ENCODE assay signal across 10 mouse cellular contexts in the genomic region with DNA sequence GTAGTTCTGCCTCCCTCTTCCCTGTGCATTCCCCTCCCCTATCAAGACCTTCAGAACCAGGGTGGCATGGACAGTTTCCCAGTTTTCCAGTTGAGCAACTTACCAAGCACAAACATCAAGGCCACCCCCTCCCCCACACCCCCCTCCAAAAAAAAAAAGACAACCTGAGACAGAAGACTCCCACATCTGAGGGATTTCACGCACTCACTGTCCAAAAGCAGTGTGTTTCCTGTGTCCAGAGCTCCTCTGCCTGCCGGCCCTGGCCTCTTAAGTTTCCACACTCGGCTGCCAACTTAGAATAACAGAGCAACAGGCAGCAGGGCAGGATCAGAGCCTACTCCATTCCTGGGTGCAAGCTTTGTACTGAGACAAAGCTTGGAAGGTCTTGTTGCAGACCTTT.
A peak's percentile ranks its signal among the peaks of the same experiment; 100 is the strongest.
DNase-seq lines count a peak whose midpoint lies in the region; ATAC-seq and TF ChIP-seq lines count a peak whose summit lies in the region.
"Had no signal": no experiment of that assay in that cellular context is flagged by ENCODE, and none has a peak within 500 bp of the region (broad histone marks: within the 10 kb centered on the region; RNA-seq: fewer than 3 reads in every experiment).

No protein-coding gene starts in this region.

- 0 out of 2 replicates have a peak overlapping the region, but pooled peaks have one; percentile 14 for H3K4me3 ChIP-seq in heart, adult 2 months
- peak overlapping the region; percentile 41 for H3K4me3 ChIP-seq in kidney, adult 2 months (ENCODE audit: insufficient read depth, low read depth, low read length)
- H3K4me3 ChIP-seq in embryonic facial prominence, embryonic 10.5 days, result no peak overlapping the region
- H3K4me3 ChIP-seq in liver, embryonic 11.5 days (ENCODE audit: low read depth, low read length), result no peak overlapping the region
- H3K4me3 ChIP-seq: embryonic facial prominence, embryonic 12.5 days had no signal

- TF ChIP-seq CTCF in heart, adult 2 months (IDR thresholded peaks at IDR 0.05), result no peak
- no peak for TF ChIP-seq CTCF in kidney, adult 2 months (conservative IDR thresholded peaks at IDR 0.05; ENCODE audit: insufficient read depth, insufficient read length, low read depth, low read length)

- peak in 1 of 2 experiments; percentile 32 for DNase-seq in heart, adult 2 months
- no peak for DNase-seq in heart, adult 11 months
- peak; percentile 47 for DNase-seq in adrenal gland, postnatal 25 days
- DNase-seq in kidney, adult 2 months, result peak; percentile 70
- DNase-seq in lung, postnatal 4 days, result peak; percentile 35 to 55
- no peak for DNase-seq in thymus, postnatal 14 days
- no peak for DNase-seq in embryonic facial prominence, embryonic 10.5 days (ENCODE audit: low spot score)
- no peak for DNase-seq in liver, embryonic 11.5 days (ENCODE audit: low spot score)
- DNase-seq: layer of hippocampus, postnatal 36 days had no signal

- WGBS in heart, adult 2 months, result 5% methylated on average over 3 of the region's 3 CpGs
- WGBS in kidney, adult 2 months, result 14% methylated on average over 3 of the region's 3 CpGs
- WGBS in embryonic facial prominence, embryonic 10.5 days, result 51% methylated on average over 3 of the region's 3 CpGs
- WGBS in liver, embryonic 11.5 days, result 50% methylated on average over 3 of the region's 3 CpGs

- no peak for ATAC-seq in liver, embryonic 11.5 days (replicated peaks; ENCODE audit: low FRiP score)

- no peak overlapping the region for H3K4me2 ChIP-seq in liver, embryonic 11.5 days
- H3K4me2 ChIP-seq: embryonic facial prominence, embryonic 12.5 days had no signal

- H3K27ac ChIP-seq in heart, adult 2 months, result peak overlapping the region; percentile 71
- peak overlapping the region; percentile 95 for H3K27ac ChIP-seq in kidney, adult 2 months (ENCODE audit: insufficient read depth, low read depth, low read length)
- no peak overlapping the region for H3K27ac ChIP-seq in embryonic facial prominence, embryonic 10.5 days (replicated peaks)
- no peak overlapping the region for H3K27ac ChIP-seq in liver, embryonic 11.5 days (ENCODE audit: low read depth, low read length)
- H3K27ac ChIP-seq: embryonic facial prominence, embryonic 12.5 days had no signal

- no peaks in the 10 kb centered on the region for H3K79me2 ChIP-seq in heart, adult 2 months (replicated peaks; ENCODE audit: control insufficient read depth, insufficient read depth, low read length)

- H3K9ac ChIP-seq in heart, adult 2 months (ENCODE audit: low read depth, low read length), result no peak overlapping the region
- H3K9ac ChIP-seq in liver, embryonic 11.5 days (ENCODE audit: low read depth, low read length), result no peak overlapping the region
- H3K9ac ChIP-seq: embryonic facial prominence, embryonic 12.5 days had no signal

- H3K9me3 ChIP-seq in embryonic facial prominence, embryonic 10.5 days, result peaks cover 9% of the 10 kb centered on the region; the same call in 1 of the 2 replicates
- H3K9me3 ChIP-seq in liver, embryonic 11.5 days (ENCODE audit: control insufficient read depth, low read length), result no peaks in the 10 kb centered on the region

- H3K36me3 ChIP-seq in heart, adult 2 months (ENCODE audit: control insufficient read depth, insufficient read depth, low read length), result peaks cover 4% of the 10 kb centered on the region
- H3K36me3 ChIP-seq in kidney, adult 2 months (ENCODE audit: control insufficient read depth, insufficient read depth, low read length), result no peaks in the 10 kb centered on the region; the same call in 1 of the 2 replicates
- peaks cover 58% of the 10 kb centered on the region for H3K36me3 ChIP-seq in embryonic facial prominence, embryonic 10.5 days (replicated peaks)
- peaks cover 9% of the 10 kb centered on the region for H3K36me3 ChIP-seq in liver, embryonic 11.5 days (ENCODE audit: control insufficient read depth, insufficient read depth, low read length)

- no peak for TF ChIP-seq POLR2A in heart, adult 2 months (IDR thresholded peaks at IDR 0.05; ENCODE audit: insufficient read depth, low read depth, low read length)
- no peak for TF ChIP-seq POLR2A in kidney, adult 2 months (IDR thresholded peaks at IDR 0.05; ENCODE audit: low read depth, low read length)

- intact Hi-C loops in heart, adult 2 months (cut with DNase I), result loop anchor here (2.0 to 5.0 kb wide), 4 partner anchors 51 to 281 kb away; a partner anchor contains a TSS

- peaks cover 13% of the 10 kb centered on the region for H3K4me1 ChIP-seq in heart, adult 2 months (ENCODE audit: control insufficient read depth, insufficient read depth, low read length)
- peaks cover 31% of the 10 kb centered on the region for H3K4me1 ChIP-seq in kidney, adult 2 months (ENCODE audit: control insufficient read depth, insufficient read depth, low read length)
- H3K4me1 ChIP-seq in embryonic facial prominence, embryonic 10.5 days, result no peaks in the 10 kb centered on the region
- no peaks in the 10 kb centered on the region; the same call in 1 of the 2 replicates for H3K4me1 ChIP-seq in liver, embryonic 11.5 days (replicated peaks; ENCODE audit: control insufficient read depth, insufficient read depth, low read length)
- H3K4me1 ChIP-seq: embryonic facial prominence, embryonic 12.5 days had no signal

- no peak for TF ChIP-seq EP300 in heart, adult 2 months (IDR thresholded peaks at IDR 0.05; ENCODE audit: insufficient read depth, low read depth, low read length)

- no peaks in the 10 kb centered on the region for H3K27me3 ChIP-seq in heart, adult 2 months (ENCODE audit: control insufficient read depth, insufficient read depth, low read length)
- no peaks in the 10 kb centered on the region for H3K27me3 ChIP-seq in kidney, adult 2 months (replicated peaks; ENCODE audit: control insufficient read depth, insufficient read depth, low read length)
- no peaks in the 10 kb centered on the region for H3K27me3 ChIP-seq in embryonic facial prominence, embryonic 10.5 days (replicated peaks; ENCODE audit: low read depth, poor library complexity, severe bottlenecking)
- H3K27me3 ChIP-seq in liver, embryonic 11.5 days (replicated peaks; ENCODE audit: control insufficient read depth, insufficient read depth, low read length), result no peaks in the 10 kb centered on the region
- H3K27me3 ChIP-seq: embryonic facial prominence, embryonic 12.5 days had no signal

Comparison
In these comparisons a context has a peak if more than half of its experiments do, and no peak if none do; other contexts are left out.
1. DNase-seq: peak in adrenal gland, postnatal 25 days (single experiment), kidney, adult 2 months (single experiment) and lung, postnatal 4 days (2 of 2); none in heart, adult 11 months (single experiment), thymus, postnatal 14 days (single experiment), embryonic facial prominence, embryonic 10.5 days (single experiment) and liver, embryonic 11.5 days (single experiment).
2. H3K27ac ChIP-seq: peak in heart, adult 2 months (single experiment) and kidney, adult 2 months (single experiment); none in embryonic facial prominence, embryonic 10.5 days (single experiment) and liver, embryonic 11.5 days (single experiment).
3. H3K4me3 ChIP-seq: peak in heart, adult 2 months (single experiment) and kidney, adult 2 months (single experiment); none in embryonic facial prominence, embryonic 10.5 days (single experiment) and liver, embryonic 11.5 days (single experiment).